Mouse (Mus musculus): ENCODE data around the gene Gm9970. TPM values are rescaled to one million over a fixed set of nuclear protein-coding genes. Genes with fewer than 3 reads are reported as not detected.

The Gm9970 gene
- polyA plus RNA-seq, 1 experiment from 2014 or later, result 0.34 TPM

- peaks cover 81% of the 10 kb centered on the region for H3K36me3 ChIP-seq
- 91% methylated on average over 27 of the region's 27 CpGs for WGBS
- 0 out of 2 replicates have a peak, but pooled peaks cover 5% of the 10 kb centered on the region for H3K9me3 ChIP-seq
- no peaks in the 10 kb centered on the region for H3K27me3 ChIP-seq
- H3K4me2 ChIP-seq (replicated peaks), result no peak overlapping the region
- peaks cover 22% of the 10 kb centered on the region for H3K4me1 ChIP-seq
- H3K9ac ChIP-seq (replicated peaks), result no peak overlapping the region
- H3K27ac ChIP-seq (replicated peaks), result no peak overlapping the region
- peak overlapping the region; percentile 99 for H3K4me3 ChIP-seq
- ATAC-seq (replicated peaks), result no peak
Observed at GRCm38 (mm10) chr5:31200327-31200768, 40.7 kb downstream of the Gm9970 start.

GRCm38 (mm10) chr5:31199893-31200292, 41.1 kb downstream of the Gm9970 start:
- Histone ChIP-seq H3K9me3 (0 out of 2 replicates have a peak, but pooled peaks cover 5% of the 10 kb centered on the region), H3K4me2 (replicated peaks) (no peak overlapping the region), H3K4me1 (peaks cover 22% of the 10 kb centered on the region), H3K27ac (replicated peaks) (no peak overlapping the region), H3K9ac (replicated peaks) (no peak overlapping the region), H3K4me3 (peak overlapping the region; percentile 99; the same call in 1 of the 2 replicates), H3K36me3 (peaks cover 81% of the 10 kb centered on the region), H3K27me3 (no peaks in the 10 kb centered on the region)
- WGBS, result 85% methylated on average over 9 of the region's 9 CpGs
- no peak for ATAC-seq (replicated peaks)

GRCm38 (mm10) chr5:31199321-31199892, 41.6 kb downstream of the Gm9970 start:
- WGBS, result 89% methylated on average over 19 of the region's 19 CpGs
- no peak overlapping the region for H3K4me3 ChIP-seq

GRCm38 (mm10) chr5:31198616-31199320, 42.3 kb downstream of the Gm9970 start:
- no peaks in the 10 kb centered on the region for H3K27me3 ChIP-seq
- H3K9me3 ChIP-seq, result 0 out of 2 replicates have a peak, but pooled peaks cover 5% of the 10 kb centered on the region
- H3K4me3 ChIP-seq, result no peak overlapping the region
- WGBS, result 84% methylated on average over 5 of the region's 5 CpGs
- peaks cover 78% of the 10 kb centered on the region for H3K36me3 ChIP-seq
- no peak overlapping the region for H3K4me2 ChIP-seq (replicated peaks)
- H3K9ac ChIP-seq (replicated peaks), result no peak overlapping the region
- no peak for ATAC-seq (replicated peaks)
- H3K27ac ChIP-seq (replicated peaks), result no peak overlapping the region
- H3K4me1 ChIP-seq, result peaks cover 33% of the 10 kb centered on the region

More at GRCm38 (mm10) chr5:31199321-31199892, 41.6 kb downstream of the Gm9970 start:
- Histone ChIP-seq H3K4me2 (replicated peaks) (no peak overlapping the region), H3K9me3 (0 out of 2 replicates have a peak, but pooled peaks cover 5% of the 10 kb centered on the region), H3K4me1 (peaks cover 27% of the 10 kb centered on the region), H3K27me3 (no peaks in the 10 kb centered on the region), H3K27ac (replicated peaks) (no peak overlapping the region), H3K36me3 (peaks cover 81% of the 10 kb centered on the region), H3K9ac (replicated peaks) (no peak overlapping the region)
- no peak for ATAC-seq (replicated peaks)

- Histone ChIP-seq H3K27ac (replicated peaks) (no peak overlapping the region), H3K36me3 (peaks cover 72% of the 10 kb centered on the region), H3K9ac (replicated peaks) (no peak overlapping the region), H3K9me3 (0 out of 2 replicates have a peak, but pooled peaks cover 5% of the 10 kb centered on the region), H3K4me2 (replicated peaks) (no peak overlapping the region), H3K27me3 (no peaks in the 10 kb centered on the region), H3K4me3 (no peak overlapping the region), H3K4me1 (peaks cover 35% of the 10 kb centered on the region)
- 90% methylated on average over 9 of the region's 9 CpGs for WGBS
- no peak for ATAC-seq (replicated peaks)
Observed at GRCm38 (mm10) chr5:31198170-31198569, 42.9 kb downstream of the Gm9970 start.

GRCm38 (mm10) chr5:31197072-31197471, 44.0 kb downstream of the Gm9970 start:
- Histone ChIP-seq H3K4me1 (peaks cover 31% of the 10 kb centered on the region), H3K27ac (replicated peaks) (no peak overlapping the region), H3K4me3 (no peak overlapping the region), H3K9me3 (0 out of 2 replicates have a peak, but pooled peaks cover 5% of the 10 kb centered on the region), H3K27me3 (no peaks in the 10 kb centered on the region), H3K9ac (replicated peaks) (no peak overlapping the region), H3K4me2 (replicated peaks) (no peak overlapping the region), H3K36me3 (peaks cover 67% of the 10 kb centered on the region)
- 89% methylated on average over 12 of the region's 12 CpGs for WGBS
- ATAC-seq (replicated peaks), result no peak

- peaks cover 34% of the 10 kb centered on the region for H3K4me1 ChIP-seq
- H3K4me2 ChIP-seq (replicated peaks), result no peak overlapping the region
- 94% methylated on average over 10 of the region's 10 CpGs for WGBS
- H3K27me3 ChIP-seq, result no peaks in the 10 kb centered on the region
- peaks cover 67% of the 10 kb centered on the region for H3K36me3 ChIP-seq
- 0 out of 2 replicates have a peak, but pooled peaks cover 5% of the 10 kb centered on the region for H3K9me3 ChIP-seq
- H3K9ac ChIP-seq (replicated peaks), result no peak overlapping the region
- no peak overlapping the region for H3K27ac ChIP-seq (replicated peaks)
- no peak overlapping the region for H3K4me3 ChIP-seq
- ATAC-seq (replicated peaks), result no peak
Observed at GRCm38 (mm10) chr5:31196207-31196606, 44.8 kb downstream of the Gm9970 start.

- Histone ChIP-seq H3K27ac (replicated peaks) (no peak overlapping the region), H3K4me3 (no peak overlapping the region), H3K27me3 (no peaks in the 10 kb centered on the region), H3K4me1 (peaks cover 29% of the 10 kb centered on the region), H3K9ac (replicated peaks) (no peak overlapping the region), H3K4me2 (replicated peaks) (no peak overlapping the region), H3K36me3 (peaks cover 72% of the 10 kb centered on the region), H3K9me3 (0 out of 2 replicates have a peak, but pooled peaks cover 5% of the 10 kb centered on the region)
- 93% methylated on average over 4 of the region's 4 CpGs for WGBS
- ATAC-seq (replicated peaks), result no peak
Observed at GRCm38 (mm10) chr5:31195671-31196070, 45.4 kb downstream of the Gm9970 start.

- Histone ChIP-seq H3K36me3 (peaks cover 72% of the 10 kb centered on the region), H3K9ac (replicated peaks) (peak overlapping the region; percentile 84; the same call in 1 of the 2 replicates), H3K27me3 (no peaks in the 10 kb centered on the region), H3K4me3 (peak overlapping the region; percentile 76; the same call in 1 of the 2 replicates), H3K4me2 (replicated peaks) (peak overlapping the region; percentile 63), H3K9me3 (no peaks in the 10 kb centered on the region), H3K27ac (replicated peaks) (no peak overlapping the region), H3K4me1 (peaks cover 24% of the 10 kb centered on the region)
- ATAC-seq (replicated peaks), result no peak
- 93% methylated on average over 16 of the region's 16 CpGs for WGBS
Observed at GRCm38 (mm10) chr5:31194486-31195485, 46.2 kb downstream of the Gm9970 start.

GRCm38 (mm10) chr5:31193631-31194281, 47.3 kb downstream of the Gm9970 start:
- peak overlapping the region; percentile 76 for H3K4me3 ChIP-seq
- peaks cover 69% of the 10 kb centered on the region for H3K36me3 ChIP-seq
- 12% methylated on average over 25 of the region's 25 CpGs for WGBS

More at GRCm38 (mm10) chr5:31193631-31194281, 47.3 kb downstream of the Gm9970 start:
- no peaks in the 10 kb centered on the region for H3K9me3 ChIP-seq
- peak overlapping the region; percentile 84 for H3K9ac ChIP-seq (replicated peaks)
- peak overlapping the region; percentile 63 for H3K4me2 ChIP-seq (replicated peaks)
- H3K27me3 ChIP-seq, result no peaks in the 10 kb centered on the region
- peaks cover 24% of the 10 kb centered on the region for H3K4me1 ChIP-seq
- no peak for ATAC-seq (replicated peaks)
- peak overlapping the region; percentile 81 for H3K27ac ChIP-seq (replicated peaks)

Data from forebrain, embryonic 15.5 days (tissue).